Mouse (Mus musculus) heart, postnatal 0 days (tissue): ENCODE results near the gene Vmn1r23. TPM values are rescaled to one million over a fixed set of nuclear protein-coding genes. Genes with fewer than 3 reads are reported as not detected.
"Not testable (repeated sequence)": the region's sequence is repeated elsewhere in the genome, so short reads cannot be mapped to it uniquely, and the experiment has no call there.

Experiments
- ATAC-seq: fragments of 200-750 bp; cut with Nextera tagmentation; 2 replicates; pipeline ENCODE4 v1.8.0; 2017; ENCODE audit warnings: low read depth, moderate number of reproducible peaks, moderate library complexity; ENCODE audit not compliant: insufficient read depth
- DNase-seq: peaks from one replicate; pipeline ENCODE4 v3.0.0-alpha.2; 2016; ENCODE audit warnings: low spot score
- H3K27ac ChIP-seq: fragments of 300-500 bp; sonication (generic); 2 replicates; pipeline ENCODE4 v1.5.1; 2014; ENCODE audit warnings: low read depth, mild to moderate bottlenecking
- H3K27me3 ChIP-seq: fragments of 300-500 bp; sonication (generic); 2 replicates; pipeline ENCODE4 v1.6.1; 2014; ENCODE audit warnings: low read length, mixed read lengths; ENCODE audit not compliant: control insufficient read depth, insufficient read depth
- H3K36me3 ChIP-seq: fragments of 300-500 bp; sonication (generic); replicated peaks from 2 replicates; pipeline ENCODE4 v1.6.1; 2014; ENCODE audit warnings: low read length, mixed read lengths; ENCODE audit not compliant: control insufficient read depth, insufficient read depth
- H3K4me1 ChIP-seq: fragments of 300-500 bp; sonication (generic); 2 replicates; pipeline ENCODE4 v1.6.1; 2014; ENCODE audit warnings: antibody characterized with exemption; ENCODE audit not compliant: control insufficient read depth, insufficient read depth
- H3K4me2 ChIP-seq: fragments of 300-500 bp; sonication (generic); 2 replicates; pipeline ENCODE4 v1.6.1; 2014; ENCODE audit warnings: low read depth, mild to moderate bottlenecking, low read length, moderate library complexity
- H3K4me3 ChIP-seq: fragments of 300-500 bp; sonication (generic); 2 replicates; pipeline ENCODE4 v1.5.1; 2014; ENCODE audit warnings: low read depth, low read length
- H3K9ac ChIP-seq: fragments of 300-500 bp; sonication (generic); replicated peaks from 2 replicates; pipeline ENCODE4 v1.6.1; 2014; ENCODE audit warnings: low read depth, low read length, mixed read lengths
- H3K9me3 ChIP-seq: fragments of 300-500 bp; sonication (generic); replicated peaks from 2 replicates; pipeline ENCODE4 v1.6.1; 2016; ENCODE audit warnings: low read length; ENCODE audit not compliant: control insufficient read depth
- CTCF ChIP-seq: IDR thresholded peaks from 2 replicates; pipeline ENCODE4 v1.5.1; 2016; ENCODE audit warnings: antibody characterized with exemption, control low read depth, low read depth
- EP300 ChIP-seq: IDR thresholded peaks from 2 replicates; pipeline ENCODE4 v1.6.1; 2016; ENCODE audit warnings: antibody characterized with exemption, low read depth
- WGBS: fragments of 180-500 bp; shearing (Covaris S2); extraction: QIAGEN DNeasy Blood & Tissue Kit; methylation state at CpG from one replicate; pipeline ENCODE4 v1.1.7; 2014; 5-methylcytosine and 5-hydroxymethylcytosine counted together
- polyA plus RNA-seq: library from polyadenylated mRNA; unstranded; fragments of >200 nt; fragmentation: Nextera tagmentation; extraction: Ambion mirVana; gene quantifications from 2 replicates; pipeline ENCODE4 v1.2.1, GENCODE M21; 2015
- total RNA-seq: library from RNA; depleted of rRNA; stranded (reverse); fragments of >200 nt; gene quantifications from 2 replicates; pipeline ENCODE4 v1.2.3, GENCODE M21; 2014; ENCODE audit warnings: low replicate concordance; rRNA removed

Vmn1r23 gene
- total RNA-seq (not detected in 2 replicates), polyA plus RNA-seq (not detected in 2 replicates)

DNA sequence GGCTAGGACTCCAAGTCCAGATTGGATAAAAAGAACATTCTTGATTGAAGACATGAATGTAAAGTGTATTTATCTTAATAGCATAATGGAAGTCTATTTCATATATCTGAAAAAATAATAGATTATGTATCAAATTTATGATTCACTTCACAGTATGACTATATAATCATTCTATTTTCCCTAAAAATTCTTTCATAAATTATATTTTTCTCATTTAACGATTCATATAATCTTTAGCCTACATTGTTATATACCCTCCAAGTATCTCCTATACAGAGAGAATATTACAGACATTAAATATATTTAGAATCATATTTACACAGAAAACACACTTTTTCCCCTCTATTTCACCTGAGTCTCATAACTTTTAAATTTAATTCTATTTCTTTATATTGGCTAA is at the start of gene Vmn1r23:
Vmn1r23 (minus strand) TSS at position 101 of the 400 bp plus-strand sequence.
- no peak for DNase-seq
- no peak within 1 kb of the TSS for H3K4me2 ChIP-seq
- no peak within 1 kb of the TSS for H3K9ac ChIP-seq
- no peaks in the 10 kb centered on the region for H3K9me3 ChIP-seq
- TF ChIP-seq EP300 (no peak), CTCF (no peak)
- no peaks in the 10 kb centered on the region for H3K27me3 ChIP-seq
- no peak within 1 kb of the TSS for H3K27ac ChIP-seq
- no peak for ATAC-seq
- H3K4me1 ChIP-seq = no peaks in the 10 kb centered on the region
- no peaks in the 10 kb centered on the region for H3K36me3 ChIP-seq
- H3K4me3 ChIP-seq = no peak within 1 kb of the TSS
- 77% methylated on average over 1 of the region's 1 CpGs for WGBS

DNA sequence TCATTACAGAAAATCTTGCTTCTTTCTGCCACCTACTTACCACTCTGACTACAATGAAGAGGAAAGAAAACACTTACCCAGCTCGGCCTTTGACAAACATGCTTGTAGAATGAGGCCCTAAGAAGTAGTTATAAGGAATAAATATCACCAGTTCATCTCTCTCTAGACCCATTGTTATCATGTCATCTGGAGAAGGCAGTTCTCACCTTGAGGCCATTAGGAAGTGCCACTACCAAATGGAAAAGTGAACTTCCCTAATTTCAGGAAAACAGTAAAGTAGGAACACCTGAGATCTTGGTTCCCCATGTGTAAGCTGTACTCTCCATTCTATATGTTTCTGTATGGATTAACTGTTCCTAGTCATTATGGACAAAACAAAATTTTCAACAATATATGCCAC is 34.8 kb upstream of the Vmn1r23 start, which contains the start of gene Vmn1r24:
Vmn1r24 (minus strand) TSS at position 101 of the 400 bp plus-strand sequence.
- H3K9me3 ChIP-seq, H3K27ac ChIP-seq, ATAC-seq, H3K4me2 ChIP-seq, H3K4me3 ChIP-seq, DNase-seq, H3K27me3 ChIP-seq, H3K9ac ChIP-seq, H3K4me1 ChIP-seq, H3K36me3 ChIP-seq: not testable (repeated sequence)
- 61% methylated on average over 1 of the region's 1 CpGs for WGBS

DNA sequence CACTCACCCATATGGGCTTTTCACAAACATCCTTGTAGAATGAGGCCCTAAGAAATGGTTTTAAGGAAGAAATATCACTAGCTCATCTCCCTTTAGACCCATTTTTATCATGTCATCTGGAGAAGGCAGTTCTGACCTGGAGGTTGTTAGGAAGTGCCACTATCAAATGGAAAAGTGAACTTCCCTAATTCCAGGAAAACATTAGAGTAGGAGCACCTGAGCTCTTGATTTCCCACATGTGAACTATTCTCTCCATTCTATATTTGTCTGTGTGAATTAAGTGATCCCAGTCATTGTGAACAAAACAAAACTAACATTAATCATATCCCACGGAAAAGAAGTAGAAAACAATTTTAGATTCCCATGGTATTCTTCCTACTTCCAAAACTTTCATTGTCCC is 18.7 kb downstream of the Vmn1r23 start, which contains the start of gene Vmn1r22:
Vmn1r22 (minus strand) TSS at position 101 of the 400 bp plus-strand sequence.
- TF ChIP-seq EP300 = no peak
- no peak for TF ChIP-seq CTCF
- Histone ChIP-seq H3K9ac (no peak within 1 kb of the TSS), H3K27ac (no peak within 1 kb of the TSS), H3K4me2 (no peak within 1 kb of the TSS), H3K4me1 (no peaks in the 10 kb centered on the region), H3K27me3 (no peaks in the 10 kb centered on the region), H3K36me3 (no peaks in the 10 kb centered on the region), H3K9me3 (no peaks in the 10 kb centered on the region), H3K4me3 (no peak within 1 kb of the TSS)
- 72% methylated on average over 1 of the region's 1 CpGs for WGBS
- DNase-seq (no peak), ATAC-seq (no peak)

Other genes starting within 250 kb of the Vmn1r23 start
- 44.3 and 44.5 TPM in 2 replicates for gene Pyurf, start 234.8 kb downstream of the Vmn1r23 start, total RNA-seq
- 34.5 and 38.9 TPM in 2 replicates for gene Pyurf, start 234.8 kb downstream of the Vmn1r23 start, polyA plus RNA-seq
- 15.0 and 26.9 TPM in 2 replicates for gene Lancl2, start 224.3 kb downstream of the Vmn1r23 start, total RNA-seq
- gene Lancl2, start 224.3 kb downstream of the Vmn1r23 start, polyA plus RNA-seq = 10.7 and 12.1 TPM in 2 replicates
- 20.3 and 21.8 TPM in 2 replicates for gene Vopp1, start 101.7 kb downstream of the Vmn1r23 start, total RNA-seq
- gene Vopp1, start 101.7 kb downstream of the Vmn1r23 start, polyA plus RNA-seq = 16.2 and 17.6 TPM in 2 replicates
- not detected in 2 replicates for gene Vmn1r21, start 76.5 kb downstream of the Vmn1r23 start, total RNA-seq
- not detected in 2 replicates for gene Vmn1r21, start 76.5 kb downstream of the Vmn1r23 start, polyA plus RNA-seq
- gene Vmn1r22, start 18.8 kb downstream of the Vmn1r23 start, total RNA-seq = not detected in 2 replicates
- not detected in 2 replicates for gene Vmn1r22, start 18.8 kb downstream of the Vmn1r23 start, polyA plus RNA-seq
- not detected in 2 replicates for gene Vmn1r24, start 34.7 kb upstream of the Vmn1r23 start, total RNA-seq
- not detected in 2 replicates for gene Vmn1r24, start 34.7 kb upstream of the Vmn1r23 start, polyA plus RNA-seq
- gene Vmn1r25, start 54.0 kb upstream of the Vmn1r23 start, total RNA-seq = not detected in 2 replicates
- not detected in 2 replicates for gene Vmn1r25, start 54.0 kb upstream of the Vmn1r23 start, polyA plus RNA-seq
- not detected in 2 replicates for gene Vmn1r26, start 88.3 kb upstream of the Vmn1r23 start, total RNA-seq
- gene Vmn1r26, start 88.3 kb upstream of the Vmn1r23 start, polyA plus RNA-seq = not detected in 2 replicates